Mouse (Mus musculus): ENCODE measurements around the gene Gfod1. TPM values are rescaled to one million over a fixed set of nuclear protein-coding genes. Genes with fewer than 3 reads are reported as not detected.

Gfod1 gene
- polyA plus RNA-seq, 1 experiment from 2014 or later, result 1.2 TPM

DNA sequence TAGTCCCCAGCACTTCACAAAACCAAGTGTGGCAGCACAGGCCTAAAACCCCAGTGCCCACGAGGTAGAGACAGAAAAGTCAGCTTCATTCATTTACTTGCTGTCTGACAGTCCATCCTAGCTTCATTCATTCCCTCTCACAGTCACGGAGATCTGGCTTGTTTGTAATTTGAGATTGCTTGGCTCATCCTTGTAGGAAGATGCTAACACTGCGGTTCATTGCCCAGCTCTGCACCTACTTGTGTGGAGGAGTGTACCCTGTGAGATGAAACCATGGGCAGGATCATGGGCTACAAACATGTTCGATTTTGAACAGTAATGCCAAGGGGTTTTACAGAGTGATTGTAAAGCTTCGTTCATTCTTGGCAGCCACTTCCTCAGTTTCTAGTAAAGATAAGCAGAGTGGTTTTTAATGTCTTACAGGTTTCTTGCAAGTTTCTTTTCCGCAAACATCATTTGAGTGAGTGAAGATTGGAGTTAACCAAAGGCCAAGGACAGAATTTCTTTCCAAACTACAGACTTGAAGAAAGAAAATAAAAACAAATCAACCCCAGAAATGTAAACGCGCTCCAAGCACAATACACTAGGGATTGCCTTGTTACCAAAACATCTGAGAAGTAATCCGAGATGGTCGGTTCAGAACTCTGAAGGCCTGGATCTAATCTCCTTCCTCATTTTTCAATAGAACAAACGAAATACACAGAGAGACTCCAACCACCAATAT lies 27.9 kb upstream of the Gfod1 start:
- WGBS, result 34% methylated on average over 11 of the region's 11 CpGs

GRCm38 (mm10) chr13:43325427-43325826 lies 21.5 kb upstream of the Gfod1 start:
- no peaks in the 10 kb centered on the region for H3K36me3 ChIP-seq (ENCODE audit: control insufficient read depth, insufficient read depth, low read length)
- ATAC-seq (ENCODE audit: low read depth), result no peak

More for the DNA sequence above, 27.9 kb upstream of the Gfod1 start:
- H3K36me3 ChIP-seq (ENCODE audit: control insufficient read depth, insufficient read depth, low read length), result no peaks in the 10 kb centered on the region
- peak overlapping the region; percentile 61 for H3K27ac ChIP-seq (ENCODE audit: low read length)
- H3K4me1 ChIP-seq (replicated peaks; ENCODE audit: control insufficient read depth, insufficient read depth, low read length), result peaks cover 13% of the 10 kb centered on the region
- no peak for ATAC-seq (ENCODE audit: low read depth)
- no peaks in the 10 kb centered on the region for H3K9me3 ChIP-seq (ENCODE audit: control insufficient read depth, low read length)
- H3K4me2 ChIP-seq (ENCODE audit: low read depth, low read length), result no peak overlapping the region
- H3K27me3 ChIP-seq (ENCODE audit: control insufficient read depth, insufficient read depth, low read depth, low read length), result no peaks in the 10 kb centered on the region
- H3K4me3 ChIP-seq (ENCODE audit: low read length), result no peak overlapping the region
- H3K9ac ChIP-seq (ENCODE audit: low read length), result no peak overlapping the region

DNA sequence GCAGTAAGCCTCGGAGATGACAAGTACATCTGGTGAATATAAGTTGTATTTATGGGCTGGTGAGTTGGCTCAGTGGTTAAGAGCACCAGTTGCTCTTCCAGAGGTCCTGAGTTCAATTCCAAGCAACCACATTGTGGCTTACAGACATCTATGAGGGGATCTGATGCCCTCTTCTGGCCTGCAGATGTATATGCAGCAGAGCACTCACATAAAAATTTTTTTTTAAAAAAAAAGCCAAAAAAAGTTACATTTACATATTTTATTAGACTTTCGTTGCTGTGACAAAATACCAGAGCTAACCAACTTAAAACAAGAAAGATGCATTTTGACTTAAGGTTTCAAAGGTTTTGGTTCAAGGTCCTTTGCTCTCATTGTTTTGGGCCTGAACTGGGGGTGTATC lies 17.5 kb upstream of the Gfod1 start:
- Histone ChIP-seq H3K9me3 (ENCODE audit: control insufficient read depth, low read length) (peaks cover 2% of the 10 kb centered on the region; the same call in 1 of the 2 replicates), H3K36me3 (ENCODE audit: control insufficient read depth, insufficient read depth, low read length) (no peaks in the 10 kb centered on the region), H3K27ac (ENCODE audit: low read length) (no peak overlapping the region), H3K4me3 (ENCODE audit: low read length) (no peak overlapping the region), H3K4me1 (replicated peaks; ENCODE audit: control insufficient read depth, insufficient read depth, low read length) (no peaks in the 10 kb centered on the region), H3K4me2 (ENCODE audit: low read depth, low read length) (no peak overlapping the region), H3K27me3 (ENCODE audit: control insufficient read depth, insufficient read depth, low read depth, low read length) (no peaks in the 10 kb centered on the region), H3K9ac (ENCODE audit: low read length) (no peak overlapping the region)
- WGBS, result 70% methylated on average over 2 of the region's 2 CpGs
- ATAC-seq (ENCODE audit: low read depth), result no peak

More at GRCm38 (mm10) chr13:43325427-43325826, 21.5 kb upstream of the Gfod1 start:
- Histone ChIP-seq H3K4me2 (ENCODE audit: low read depth, low read length) (no peak overlapping the region), H3K4me1 (replicated peaks; ENCODE audit: control insufficient read depth, insufficient read depth, low read length) (no peaks in the 10 kb centered on the region), H3K9ac (ENCODE audit: low read length) (no peak overlapping the region), H3K27me3 (ENCODE audit: control insufficient read depth, insufficient read depth, low read depth, low read length) (no peaks in the 10 kb centered on the region), H3K27ac (ENCODE audit: low read length) (no peak overlapping the region), H3K9me3 (ENCODE audit: control insufficient read depth, low read length) (no peaks in the 10 kb centered on the region), H3K4me3 (ENCODE audit: low read length) (no peak overlapping the region)
- 54% methylated on average over 1 of the region's 1 CpGs for WGBS

GRCm38 (mm10) chr13:43319396-43319795 lies 15.4 kb upstream of the Gfod1 start:
- H3K4me3 ChIP-seq (ENCODE audit: low read length), result no peak overlapping the region
- H3K27me3 ChIP-seq (ENCODE audit: control insufficient read depth, insufficient read depth, low read depth, low read length), result no peaks in the 10 kb centered on the region
- H3K9me3 ChIP-seq (ENCODE audit: control insufficient read depth, low read length), result peaks cover 2% of the 10 kb centered on the region; the same call in 1 of the 2 replicates
- WGBS, result 66% methylated on average over 3 of the region's 3 CpGs
- H3K4me1 ChIP-seq (replicated peaks; ENCODE audit: control insufficient read depth, insufficient read depth, low read length), result no peaks in the 10 kb centered on the region
- ATAC-seq (ENCODE audit: low read depth), result no peak
- H3K9ac ChIP-seq (ENCODE audit: low read length), result no peak overlapping the region
- H3K4me2 ChIP-seq (ENCODE audit: low read depth, low read length), result no peak overlapping the region
- H3K27ac ChIP-seq (ENCODE audit: low read length), result no peak overlapping the region
- H3K36me3 ChIP-seq (ENCODE audit: control insufficient read depth, insufficient read depth, low read length), result no peaks in the 10 kb centered on the region

DNA sequence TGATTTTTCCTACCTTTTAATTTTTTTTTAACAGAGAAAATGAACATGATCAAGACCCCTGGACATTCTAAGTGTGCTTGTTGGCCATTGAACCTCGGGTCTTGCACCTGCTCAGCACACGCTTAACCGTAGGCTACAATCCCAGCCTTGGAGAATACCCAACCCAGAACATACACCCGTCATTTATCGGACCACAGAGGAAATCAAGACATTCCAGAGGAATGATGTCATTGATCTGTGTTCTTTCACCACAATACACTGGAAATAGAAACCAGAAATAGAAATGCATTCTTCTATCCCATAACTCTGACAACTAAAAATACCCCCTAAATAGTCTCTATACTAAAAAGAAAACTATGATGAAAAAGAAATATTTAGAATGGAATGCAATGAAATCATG lies 13.4 kb upstream of the Gfod1 start:
- H3K9me3 ChIP-seq (ENCODE audit: control insufficient read depth, low read length), result peaks cover 2% of the 10 kb centered on the region; the same call in 1 of the 2 replicates
- H3K27ac ChIP-seq (ENCODE audit: low read length), result no peak overlapping the region
- no peak for ATAC-seq (ENCODE audit: low read depth)
- H3K4me3 ChIP-seq (ENCODE audit: low read length), result no peak overlapping the region
- H3K9ac ChIP-seq (ENCODE audit: low read length), result no peak overlapping the region
- H3K27me3 ChIP-seq (ENCODE audit: control insufficient read depth, insufficient read depth, low read depth, low read length), result no peaks in the 10 kb centered on the region
- no peak overlapping the region for H3K4me2 ChIP-seq (ENCODE audit: low read depth, low read length)
- H3K36me3 ChIP-seq (ENCODE audit: control insufficient read depth, insufficient read depth, low read length), result no peaks in the 10 kb centered on the region
- H3K4me1 ChIP-seq (replicated peaks; ENCODE audit: control insufficient read depth, insufficient read depth, low read length), result no peaks in the 10 kb centered on the region
- 41% methylated on average over 5 of the region's 5 CpGs for WGBS

- no peak for ATAC-seq (ENCODE audit: low read depth)
- H3K9me3 ChIP-seq (ENCODE audit: control insufficient read depth, low read length), result peaks cover 5% of the 10 kb centered on the region; the same call in 1 of the 2 replicates
- H3K4me1 ChIP-seq (replicated peaks; ENCODE audit: control insufficient read depth, insufficient read depth, low read length), result peaks cover 31% of the 10 kb centered on the region
- no peak overlapping the region for H3K4me3 ChIP-seq (ENCODE audit: low read length)
- H3K27me3 ChIP-seq (ENCODE audit: control insufficient read depth, insufficient read depth, low read depth, low read length), result peaks cover 8% of the 10 kb centered on the region; the same call in 1 of the 2 replicates
- 69% methylated on average over 15 of the region's 15 CpGs for WGBS
- no peaks in the 10 kb centered on the region for H3K36me3 ChIP-seq (ENCODE audit: control insufficient read depth, insufficient read depth, low read length)
- no peak overlapping the region for H3K4me2 ChIP-seq (ENCODE audit: low read depth, low read length)
- H3K27ac ChIP-seq (ENCODE audit: low read length), result no peak overlapping the region
- no peak overlapping the region for H3K9ac ChIP-seq (ENCODE audit: low read length)
Observed at GRCm38 (mm10) chr13:43305181-43305924, 1.4 kb upstream of the Gfod1 start.

DNA sequence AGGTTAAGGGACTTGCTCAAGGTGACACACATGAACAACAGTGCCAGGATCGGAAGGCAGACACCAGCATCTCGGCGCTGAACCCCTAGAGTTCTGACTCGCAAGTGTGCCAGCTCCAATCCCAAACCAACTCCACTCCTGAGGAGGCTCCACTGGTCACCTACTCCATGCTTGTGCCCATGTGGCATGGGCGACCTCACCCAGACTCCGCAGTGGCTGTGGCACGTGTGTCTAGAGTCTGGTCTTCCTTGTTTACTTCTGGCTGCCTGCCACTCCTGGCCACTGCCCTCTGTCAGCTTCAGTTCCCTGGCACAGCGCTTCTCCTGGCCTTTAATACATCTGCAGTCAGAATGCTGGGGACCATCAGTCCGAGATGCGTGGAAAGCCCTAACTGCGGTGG lies 728 bp upstream of the Gfod1 start:
- Histone ChIP-seq H3K27ac (ENCODE audit: low read length) (peak overlapping the region; percentile 48), H3K36me3 (ENCODE audit: control insufficient read depth, insufficient read depth, low read length) (no peaks in the 10 kb centered on the region)

GRCm38 (mm10) chr13:43303161-43303965 lies 609 bp downstream of the Gfod1 start:
- ATAC-seq (ENCODE audit: low read depth), result peak; percentile 48; the same call in 1 of the 2 replicates
- 0% methylated on average over 70 of the region's 78 CpGs for WGBS

More for the DNA sequence above, 728 bp upstream of the Gfod1 start:
- H3K27me3 ChIP-seq (ENCODE audit: control insufficient read depth, insufficient read depth, low read depth, low read length), result peaks cover 8% of the 10 kb centered on the region; the same call in 1 of the 2 replicates
- 12% methylated on average over 11 of the region's 11 CpGs for WGBS
- H3K9me3 ChIP-seq (ENCODE audit: control insufficient read depth, low read length), result peaks cover 5% of the 10 kb centered on the region; the same call in 1 of the 2 replicates
- peak; percentile 8; the same call in 1 of the 2 replicates for ATAC-seq (ENCODE audit: low read depth)
- H3K4me2 ChIP-seq (ENCODE audit: low read depth, low read length), result peak overlapping the region; percentile 97
- H3K4me3 ChIP-seq (ENCODE audit: low read length), result peak overlapping the region; percentile 79
- H3K9ac ChIP-seq (ENCODE audit: low read length), result peak overlapping the region; percentile 55
- peaks cover 32% of the 10 kb centered on the region for H3K4me1 ChIP-seq (replicated peaks; ENCODE audit: control insufficient read depth, insufficient read depth, low read length)

More at GRCm38 (mm10) chr13:43303161-43303965, 609 bp downstream of the Gfod1 start:
- H3K4me1 ChIP-seq (replicated peaks; ENCODE audit: control insufficient read depth, insufficient read depth, low read length), result peaks cover 32% of the 10 kb centered on the region
- H3K9ac ChIP-seq (ENCODE audit: low read length), result peak overlapping the region; percentile 68
- H3K36me3 ChIP-seq (ENCODE audit: control insufficient read depth, insufficient read depth, low read length), result no peaks in the 10 kb centered on the region
- peak overlapping the region; percentile 64 for H3K27ac ChIP-seq (ENCODE audit: low read length)
- H3K4me2 ChIP-seq (ENCODE audit: low read depth, low read length), result peak overlapping the region; percentile 97
- peaks cover 8% of the 10 kb centered on the region; the same call in 1 of the 2 replicates for H3K27me3 ChIP-seq (ENCODE audit: control insufficient read depth, insufficient read depth, low read depth, low read length)
- no peaks in the 10 kb centered on the region for H3K9me3 ChIP-seq (ENCODE audit: control insufficient read depth, low read length)
- H3K4me3 ChIP-seq (ENCODE audit: low read length), result peak overlapping the region; percentile 79

Measured in lung, embryonic 16.5 days (tissue).